Mouse (Mus musculus) embryonic facial prominence, embryonic 10.5 days (tissue): ENCODE measurements around the gene Zfp607b. TPM values are rescaled to one million over a fixed set of nuclear protein-coding genes. Genes with fewer than 3 reads are reported as not detected.

Experiments used
- DNase-seq: peaks from one replicate; pipeline ENCODE4 v3.0.0-alpha.2; 2017; ENCODE audit warnings: low spot score
- H3K27ac ChIP-seq: fragments of 300-500 bp; sonication (generic); replicated peaks from 2 replicates; pipeline ENCODE4 v1.5.1; 2016; ENCODE audit warnings: mild to moderate bottlenecking
- H3K27me3 ChIP-seq: fragments of 300-500 bp; sonication (generic); replicated peaks from 2 replicates; pipeline ENCODE4 v1.6.1; 2016; ENCODE audit warnings: low read depth, mild to moderate bottlenecking; ENCODE audit not compliant: poor library complexity, severe bottlenecking
- H3K36me3 ChIP-seq: fragments of 300-500 bp; sonication (generic); replicated peaks from 2 replicates; pipeline ENCODE4 v1.6.1; 2016; ENCODE audit warnings: mild to moderate bottlenecking, moderate library complexity
- H3K4me1 ChIP-seq: fragments of 300-500 bp; sonication (generic); 2 replicates; pipeline ENCODE4 v1.6.1; 2016
- H3K4me3 ChIP-seq: fragments of 300-500 bp; sonication (generic); 2 replicates; pipeline ENCODE4 v1.5.1; 2016; ENCODE audit warnings: mild to moderate bottlenecking, moderate library complexity
- H3K9me3 ChIP-seq: fragments of 300-500 bp; sonication (generic); 2 replicates; pipeline ENCODE4 v1.6.1; 2016; ENCODE audit warnings: mild to moderate bottlenecking
- WGBS: fragments of 180-500 bp; shearing (Covaris S2); methylation state at CpG from one replicate; pipeline ENCODE4 v1.1.7; 2016; 5-methylcytosine and 5-hydroxymethylcytosine counted together
- polyA plus RNA-seq: library from polyadenylated mRNA; unstranded; fragments of >200 nt; fragmentation: Nextera tagmentation; extraction: Ambion mirVana; gene quantifications from 2 replicates; pipeline ENCODE4 v1.2.1, GENCODE M21; 2016

The Zfp607b gene
- polyA plus RNA-seq: 4.9 and 5.0 TPM in 2 replicates

GRCm38 (mm10) chr7:27688815-27689612 lies at the start of gene Zfp607b:
Gene Zfp607b (plus strand): TSS chr7:27689340.
- Histone ChIP-seq H3K4me1 (peaks cover 19% of the 10 kb centered on the region), H3K9me3 (no peaks in the 10 kb centered on the region), H3K27me3 (no peaks in the 10 kb centered on the region), H3K27ac (peak within 1 kb of the TSS; percentile 85), H3K4me3 (peak within 1 kb of the TSS; percentile 66), H3K36me3 (0 out of 2 replicates have a peak, but pooled peaks cover 3% of the 10 kb centered on the region)
- DNase-seq: peak; percentile 93
- under 1% methylated on average over 19 of the region's 19 CpGs for WGBS

DNA sequence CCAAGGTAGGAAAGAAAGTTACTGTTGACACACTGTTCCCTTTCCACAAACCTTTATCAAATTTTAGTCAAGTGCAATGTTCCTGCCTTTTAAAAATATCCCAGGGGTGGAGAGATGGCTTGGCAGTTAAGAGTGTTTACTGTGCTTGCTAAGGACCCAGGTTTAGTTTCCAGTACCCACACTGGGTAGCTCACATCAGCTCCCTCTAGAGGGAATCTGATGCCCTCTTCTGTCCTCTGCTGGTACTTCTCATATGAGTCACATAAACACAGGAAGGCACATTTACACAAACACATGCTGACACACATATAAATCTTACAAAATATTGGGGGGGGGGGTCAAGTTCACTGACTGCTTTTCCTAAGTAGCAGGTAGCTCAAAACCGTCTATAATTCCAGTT lies 44.7 kb upstream of the Zfp607b start:
- Histone ChIP-seq H3K4me1 (no peaks in the 10 kb centered on the region), H3K4me3 (no peak overlapping the region), H3K27ac (no peak overlapping the region), H3K27me3 (no peaks in the 10 kb centered on the region), H3K36me3 (peaks cover 7% of the 10 kb centered on the region), H3K9me3 (no peaks in the 10 kb centered on the region)
- no peak for DNase-seq
- WGBS: 56% methylated on average over 1 of the region's 1 CpGs

DNA sequence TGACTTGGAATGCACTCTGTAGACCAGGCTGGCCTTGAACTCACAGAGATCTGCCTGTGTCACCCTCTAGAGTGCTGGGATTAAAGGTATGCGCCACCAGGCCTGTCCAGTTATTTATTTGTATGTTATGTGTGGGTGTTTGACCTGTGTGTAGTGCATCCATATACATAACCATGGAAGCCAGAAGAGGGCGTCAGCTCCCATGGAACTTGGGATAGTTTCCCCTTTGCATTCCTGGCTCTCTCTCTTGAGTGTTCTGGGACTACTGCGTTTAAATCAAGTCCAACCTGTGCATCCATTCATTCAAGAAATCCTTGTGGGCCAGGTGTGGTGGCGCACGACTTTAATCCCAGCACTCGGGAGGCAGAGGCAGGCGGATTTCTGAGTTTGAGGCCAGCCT lies 42.6 kb upstream of the Zfp607b start:
- peaks cover 5% of the 10 kb centered on the region; the same call in 1 of the 2 replicates for H3K4me1 ChIP-seq
- no peaks in the 10 kb centered on the region for H3K9me3 ChIP-seq
- WGBS: 83% methylated on average over 7 of the region's 7 CpGs
- no peak overlapping the region for H3K4me3 ChIP-seq
- no peak overlapping the region for H3K27ac ChIP-seq
- H3K27me3 ChIP-seq: no peaks in the 10 kb centered on the region
- no peak for DNase-seq
- no peaks in the 10 kb centered on the region for H3K36me3 ChIP-seq

- H3K9me3 ChIP-seq: no peaks in the 10 kb centered on the region
- no peak for DNase-seq
- no peak overlapping the region for H3K4me3 ChIP-seq
- H3K4me1 ChIP-seq: peaks cover 5% of the 10 kb centered on the region; the same call in 1 of the 2 replicates
- 85% methylated on average over 6 of the region's 6 CpGs for WGBS
- no peak overlapping the region for H3K27ac ChIP-seq
- H3K36me3 ChIP-seq: no peaks in the 10 kb centered on the region
- peaks cover 4% of the 10 kb centered on the region for H3K27me3 ChIP-seq
Observed at GRCm38 (mm10) chr7:27647281-27648002, 41.7 kb upstream of the Zfp607b start.

DNA sequence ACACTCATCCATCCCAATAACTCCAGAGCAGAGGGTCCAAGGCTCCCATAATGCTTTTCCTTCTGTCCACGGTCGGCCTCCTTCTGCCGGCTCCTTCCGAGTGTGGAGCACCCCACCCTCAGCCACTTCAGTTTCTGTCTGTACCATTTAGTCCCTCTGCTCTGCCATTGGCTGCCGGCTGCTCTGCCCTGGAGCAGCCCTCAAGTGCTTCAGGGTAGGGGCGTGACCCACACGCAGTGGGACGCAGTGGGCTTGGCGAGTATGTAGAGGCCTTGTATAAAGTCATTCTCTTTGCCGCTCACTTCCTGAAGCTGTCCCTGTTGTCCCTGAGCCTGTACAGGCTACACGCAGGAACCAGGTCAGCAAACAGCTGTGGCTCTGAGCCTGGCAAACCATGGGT lies 39.4 kb upstream of the Zfp607b start:
- Histone ChIP-seq H3K27ac (no peak overlapping the region), H3K4me1 (peaks cover 14% of the 10 kb centered on the region), H3K4me3 (0 out of 2 replicates have a peak overlapping the region, but pooled peaks have one; percentile 11), H3K36me3 (no peaks in the 10 kb centered on the region), H3K27me3 (peaks cover 27% of the 10 kb centered on the region), H3K9me3 (no peaks in the 10 kb centered on the region)
- 90% methylated on average over 11 of the region's 11 CpGs for WGBS
- no peak for DNase-seq

DNA sequence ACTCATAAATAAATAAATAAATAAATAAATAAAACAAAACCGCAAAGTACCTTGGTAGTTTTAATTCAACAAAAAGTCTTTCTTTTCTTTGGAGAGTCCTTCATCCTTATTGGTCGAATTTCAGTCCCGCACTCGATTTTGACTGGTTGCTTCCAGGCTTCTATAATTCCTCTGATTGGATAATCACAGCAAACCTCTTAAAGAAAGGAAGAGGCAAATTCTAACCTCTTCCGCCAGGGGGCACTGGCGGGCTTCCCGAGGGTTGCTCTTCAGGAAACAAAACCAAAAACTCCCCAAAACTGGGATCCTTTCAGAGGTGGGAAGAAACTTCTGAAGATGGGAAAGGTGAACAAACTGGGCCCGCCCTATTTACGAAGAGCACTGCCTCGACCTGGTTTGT lies 38.2 kb upstream of the Zfp607b start:
- H3K4me3 ChIP-seq: peak overlapping the region; percentile 39
- peaks cover 3% of the 10 kb centered on the region; the same call in 1 of the 2 replicates for H3K36me3 ChIP-seq
- WGBS: 6% methylated on average over 10 of the region's 10 CpGs
- H3K27ac ChIP-seq: no peak overlapping the region; the same call in 1 of the 2 replicates
- no peaks in the 10 kb centered on the region for H3K9me3 ChIP-seq
- peaks cover 39% of the 10 kb centered on the region for H3K27me3 ChIP-seq
- DNase-seq: peak; percentile 80
- peaks cover 14% of the 10 kb centered on the region for H3K4me1 ChIP-seq

GRCm38 (mm10) chr7:27653681-27654437 lies 35.3 kb upstream of the Zfp607b start, which contains the start of gene Ttc9b:
Gene Ttc9b (plus strand): TSS chr7:27653915.
- Histone ChIP-seq H3K9me3 (no peaks in the 10 kb centered on the region), H3K36me3 (peaks cover 32% of the 10 kb centered on the region), H3K4me3 (peak within 1 kb of the TSS; percentile 57), H3K27me3 (peaks cover 68% of the 10 kb centered on the region), H3K4me1 (peaks cover 21% of the 10 kb centered on the region), H3K27ac (no peak within 1 kb of the TSS)
- 4% methylated on average over 62 of the region's 62 CpGs for WGBS
- DNase-seq: peak; percentile 80

DNA sequence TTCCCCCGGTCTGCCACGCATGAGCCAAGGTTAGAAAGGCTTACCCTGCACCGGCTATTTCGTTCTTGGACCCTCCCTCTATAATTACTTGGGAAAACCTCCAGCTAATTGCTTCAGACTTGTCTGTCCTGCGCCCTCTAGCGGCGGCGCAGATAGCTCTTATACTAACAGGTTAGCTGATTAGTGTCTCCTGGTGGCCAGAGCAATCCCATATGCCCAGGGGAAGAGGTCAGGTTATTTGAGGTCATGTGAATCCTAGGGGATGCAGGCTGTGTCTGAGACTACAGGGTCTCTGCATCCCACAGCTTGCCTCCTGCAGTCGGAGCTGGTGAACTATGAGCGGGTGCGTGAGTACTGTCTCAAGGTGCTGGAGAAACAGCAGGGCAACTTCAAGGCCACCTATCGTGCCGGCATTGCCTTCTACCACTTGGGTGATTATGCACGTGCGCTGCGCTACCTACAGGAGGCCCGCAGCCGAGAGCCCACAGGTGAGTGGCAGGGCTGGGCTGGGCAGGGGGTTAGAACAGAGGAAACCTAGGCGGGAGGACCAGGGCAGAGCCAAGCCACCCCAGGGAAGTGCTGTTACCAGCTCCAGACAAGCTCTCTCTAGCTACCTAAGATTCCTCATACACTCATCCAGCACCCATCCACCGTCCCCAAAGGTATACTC lies 34.4 kb upstream of the Zfp607b start:
- H3K4me1 ChIP-seq: peaks cover 21% of the 10 kb centered on the region
- peaks cover 40% of the 10 kb centered on the region for H3K36me3 ChIP-seq
- 0 out of 2 replicates have a peak overlapping the region, but pooled peaks have one; percentile 57 for H3K4me3 ChIP-seq
- no peak overlapping the region for H3K27ac ChIP-seq
- 67% methylated on average over 20 of the region's 20 CpGs for WGBS
- H3K27me3 ChIP-seq: peaks cover 77% of the 10 kb centered on the region
- no peaks in the 10 kb centered on the region for H3K9me3 ChIP-seq
- DNase-seq: no peak

GRCm38 (mm10) chr7:27655545-27655944 lies 33.6 kb upstream of the Zfp607b start:
- Histone ChIP-seq H3K36me3 (peaks cover 48% of the 10 kb centered on the region), H3K4me3 (no peak overlapping the region), H3K4me1 (peaks cover 17% of the 10 kb centered on the region), H3K27ac (no peak overlapping the region), H3K9me3 (no peaks in the 10 kb centered on the region), H3K27me3 (peaks cover 85% of the 10 kb centered on the region)
- WGBS: 79% methylated on average over 11 of the region's 11 CpGs
- no peak for DNase-seq

- no peak overlapping the region for H3K27ac ChIP-seq
- no peak overlapping the region for H3K4me3 ChIP-seq
- peaks cover 16% of the 10 kb centered on the region for H3K4me1 ChIP-seq
- H3K36me3 ChIP-seq: peaks cover 58% of the 10 kb centered on the region
- H3K27me3 ChIP-seq: peaks cover 91% of the 10 kb centered on the region
- 88% methylated on average over 16 of the region's 16 CpGs for WGBS
- DNase-seq: no peak
- H3K9me3 ChIP-seq: no peaks in the 10 kb centered on the region
Observed at GRCm38 (mm10) chr7:27656600-27656999, 32.5 kb upstream of the Zfp607b start.

DNA sequence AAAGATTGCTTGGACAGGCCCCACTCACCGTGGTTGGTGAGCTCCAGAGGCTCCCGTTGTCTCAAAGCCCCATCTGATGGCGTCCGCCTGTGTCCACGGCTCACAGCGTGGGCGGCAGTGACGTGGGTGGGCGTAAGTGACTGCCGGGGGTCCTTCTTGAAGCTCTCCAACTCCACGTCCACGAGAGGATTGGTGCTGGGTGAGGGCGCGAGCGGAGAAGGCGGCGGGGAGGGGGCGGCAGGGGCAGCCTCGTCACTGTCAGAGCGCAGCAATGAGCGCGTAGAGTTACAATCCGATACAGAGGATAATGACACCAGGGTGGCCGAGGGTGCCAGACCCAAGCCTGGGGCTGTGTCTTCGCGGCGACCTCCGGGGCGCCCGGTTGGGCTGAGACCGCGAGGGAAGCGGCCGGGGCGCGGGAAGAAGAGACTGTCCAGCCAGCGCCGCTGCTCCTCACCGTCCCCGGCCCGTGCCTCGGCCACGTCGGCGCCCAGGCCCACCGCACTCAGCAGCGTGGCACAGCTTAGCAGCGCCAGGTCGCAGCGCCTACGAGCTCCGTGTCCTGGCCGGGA lies 31.2 kb upstream of the Zfp607b start:
- Histone ChIP-seq H3K4me3 (0 out of 2 replicates have a peak overlapping the region, but pooled peaks have one; percentile 6), H3K27me3 (peaks cover 82% of the 10 kb centered on the region), H3K27ac (no peak overlapping the region), H3K9me3 (no peaks in the 10 kb centered on the region), H3K4me1 (peaks cover 16% of the 10 kb centered on the region), H3K36me3 (peaks cover 68% of the 10 kb centered on the region)
- no peak for DNase-seq
- 24% methylated on average over 53 of the region's 53 CpGs for whole genome bisulfite sequencing
